Mouse (Mus musculus): ENCODE results near the gene Pskh1.

Gene Pskh1

DNA sequence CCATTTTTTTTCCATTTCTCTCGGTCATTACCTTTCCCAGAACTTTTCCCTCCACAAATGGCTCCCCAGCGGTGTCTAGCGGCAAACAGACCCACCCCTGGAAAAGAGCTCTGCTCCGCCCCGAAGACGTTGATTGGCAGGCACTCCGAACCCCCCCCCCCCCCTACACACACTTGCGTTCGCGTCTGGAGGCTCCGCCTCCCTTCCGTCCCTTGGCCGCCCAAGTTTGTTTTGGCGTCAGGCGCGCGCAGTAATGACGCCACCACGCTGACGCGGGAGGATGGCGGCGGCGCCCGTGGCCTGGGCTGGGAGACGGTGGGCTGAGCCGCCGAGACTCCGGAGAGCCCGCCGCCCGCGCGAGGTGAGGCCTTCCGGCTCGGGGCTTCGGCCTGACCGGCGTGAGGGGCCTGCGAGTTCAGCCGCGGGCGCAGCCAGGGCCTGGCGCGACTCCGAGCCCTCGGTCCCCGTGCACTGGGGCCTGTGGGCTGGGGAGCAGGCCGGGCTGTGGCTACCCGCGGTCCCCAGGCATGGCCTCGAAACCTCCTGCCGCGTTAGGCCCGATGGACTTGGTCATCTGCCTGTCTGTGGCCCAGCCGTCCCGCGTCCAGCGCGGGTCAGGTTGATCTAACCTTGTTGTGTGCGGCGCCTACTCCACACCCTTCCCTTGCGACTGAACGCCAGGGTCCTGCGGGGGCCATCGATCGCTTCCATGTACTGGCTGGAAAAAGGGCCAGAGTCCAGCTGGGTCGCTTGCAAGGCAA is at the start of gene Pskh1:
TSS of gene Pskh1 (plus strand) at position 262 of the 761 bp plus-strand sequence.
- DNase-seq (ENCODE audit: low spot score in 2 of 2), result peak; percentile 85 to 87

DNA sequence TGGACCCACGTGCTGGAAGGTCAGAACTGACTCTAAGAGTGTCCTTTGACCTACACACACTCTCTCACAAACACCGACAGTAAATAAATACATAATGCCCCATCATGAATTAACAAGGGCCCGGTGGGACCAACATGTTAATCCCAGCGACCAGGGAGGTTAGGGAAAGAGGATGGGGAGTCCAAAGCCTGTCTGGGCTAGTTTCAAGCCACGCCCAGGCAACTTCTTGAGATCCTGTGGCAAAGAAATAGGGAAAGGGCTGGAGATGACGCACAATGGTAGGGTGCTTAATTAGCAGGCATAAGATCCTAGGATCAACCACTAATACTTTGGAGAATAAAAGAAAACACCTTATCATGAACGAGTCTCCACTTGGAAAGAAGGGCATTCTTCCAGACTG is 49.6 kb upstream of the Pskh1 start:
- no peak for DNase-seq (ENCODE audit: low spot score in 2 of 2)

DNA sequence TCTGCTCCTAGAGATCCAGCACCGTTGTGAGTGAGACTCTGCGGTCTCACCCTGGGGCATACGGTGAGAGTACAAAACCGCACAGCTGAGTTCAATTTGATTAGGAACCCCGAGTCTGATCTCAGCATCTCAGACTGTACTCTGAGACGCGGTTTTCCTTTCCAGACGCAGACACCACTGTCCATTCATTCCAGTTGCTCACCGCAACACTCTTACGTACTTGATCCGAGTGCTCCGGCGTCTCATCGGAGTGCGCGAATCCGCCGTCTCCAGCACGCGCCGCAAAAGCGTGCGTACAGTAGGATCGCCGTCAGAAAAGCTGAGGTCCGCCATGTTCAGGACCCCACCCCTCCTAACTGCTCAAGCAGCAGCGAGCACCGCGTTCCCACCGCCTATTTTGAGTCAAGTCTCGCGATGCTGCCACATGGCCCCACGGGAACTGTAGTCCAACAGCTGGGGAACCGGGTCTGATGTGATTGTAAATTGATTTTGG is 48.5 kb upstream of the Pskh1 start:
- peak; percentile 85 to 87 for DNase-seq (ENCODE audit: low spot score in 2 of 2)

DNA sequence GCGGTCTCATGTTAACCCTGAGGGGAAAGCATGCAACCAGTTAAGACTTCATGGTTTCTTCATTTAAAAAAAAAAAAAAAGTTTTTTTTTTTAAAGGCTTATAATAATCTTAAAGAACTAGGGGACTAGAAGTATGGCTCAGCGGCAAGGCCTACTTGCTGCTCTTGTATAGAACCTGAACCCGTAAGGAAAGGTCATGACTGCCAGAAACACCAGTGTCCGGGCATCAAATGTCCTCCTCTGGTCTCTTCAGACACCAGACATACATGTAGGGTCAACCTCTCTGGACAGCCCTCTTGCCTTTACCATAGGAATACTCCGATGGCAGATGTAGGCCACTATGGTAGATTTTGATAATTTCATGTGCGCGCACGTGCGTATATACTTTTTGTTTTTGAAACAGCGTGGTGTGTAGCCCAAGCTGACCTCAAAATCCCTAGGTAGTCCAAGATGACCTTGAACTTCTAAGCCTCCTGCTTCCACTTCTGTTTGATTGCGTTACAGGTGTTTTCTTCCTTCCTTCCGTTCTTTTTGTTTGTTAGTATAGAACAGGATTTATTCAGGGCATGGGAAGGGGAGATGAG is 48.0 kb upstream of the Pskh1 start:
- DNase-seq (ENCODE audit: low spot score in 2 of 2), result no peak

DNA sequence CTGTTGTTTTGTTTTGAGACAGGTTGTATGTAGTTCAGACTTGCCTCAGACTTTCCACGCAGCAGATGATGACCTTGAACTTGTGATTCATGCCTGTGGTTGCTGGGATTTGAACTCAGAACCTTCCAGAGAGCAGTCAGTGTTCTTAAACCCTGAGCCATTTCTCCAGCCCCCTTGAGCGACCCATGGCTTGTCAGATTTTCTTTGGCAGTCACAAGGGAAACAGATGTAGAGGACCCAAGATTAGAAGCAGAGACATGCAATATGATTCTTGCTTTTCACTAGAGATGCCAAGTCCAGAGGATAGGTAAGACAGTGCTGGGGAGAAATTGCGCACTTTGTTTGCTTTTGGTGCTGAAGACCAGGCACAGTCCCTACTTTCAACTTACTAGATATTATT is 47.1 kb upstream of the Pskh1 start, which contains the start of gene Cenpt:
TSS of gene Cenpt (minus strand) at position 101 of the 400 bp plus-strand sequence.
- DNase-seq (ENCODE audit: low spot score in 2 of 2), result no peak

DNA sequence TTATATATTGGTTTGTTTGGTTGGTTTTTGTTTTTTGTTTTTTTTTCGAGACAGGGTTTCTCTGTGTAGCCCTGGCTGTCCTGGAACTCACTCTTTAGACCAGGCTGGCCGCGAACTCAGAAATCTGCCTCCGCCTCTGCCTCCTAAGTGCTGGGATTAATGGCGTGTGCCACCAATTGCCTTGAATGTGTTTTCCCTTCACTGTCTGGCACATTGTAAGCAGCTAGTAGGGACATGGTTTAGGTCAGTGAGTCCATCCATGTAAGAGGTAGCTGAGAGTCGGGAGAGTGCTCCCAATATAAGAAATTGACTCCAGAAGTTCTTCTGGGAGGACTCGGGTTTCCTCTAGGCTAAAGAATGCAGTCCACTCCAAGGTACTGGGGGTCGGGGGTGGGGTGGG is 45.9 kb upstream of the Pskh1 start:
- no peak for DNase-seq (ENCODE audit: low spot score in 2 of 2)

DNA sequence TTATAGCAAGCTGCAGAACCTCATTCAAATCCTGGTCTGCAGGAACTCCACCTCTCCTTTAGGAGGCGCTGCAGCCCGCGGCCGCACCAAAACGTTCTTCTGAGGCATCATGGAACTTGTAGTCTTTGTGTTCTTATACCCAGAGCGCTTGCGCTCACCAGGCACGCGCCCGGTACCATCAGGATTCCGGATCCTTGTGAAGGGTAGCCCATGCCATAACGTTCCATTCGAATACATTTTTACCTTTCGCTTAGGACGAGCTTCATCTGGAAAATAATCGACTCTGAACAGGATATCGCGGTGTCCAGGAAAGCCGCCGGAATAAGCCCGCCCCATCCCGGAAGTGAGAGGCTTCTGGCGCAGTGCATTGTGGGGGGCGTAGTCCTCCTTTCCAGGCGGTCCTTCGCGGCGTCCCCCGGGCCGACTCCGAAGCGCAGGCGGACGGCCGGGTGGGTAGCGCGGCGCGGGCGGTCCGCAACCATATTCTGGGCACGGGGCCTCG is 45.5 kb upstream of the Pskh1 start, which contains the start of gene Thap11:
TSS of gene Thap11 (plus strand) at position 418 of the 502 bp plus-strand sequence.
- DNase-seq (ENCODE audit: low spot score in 2 of 2), result peak; percentile 84 to 88

DNA sequence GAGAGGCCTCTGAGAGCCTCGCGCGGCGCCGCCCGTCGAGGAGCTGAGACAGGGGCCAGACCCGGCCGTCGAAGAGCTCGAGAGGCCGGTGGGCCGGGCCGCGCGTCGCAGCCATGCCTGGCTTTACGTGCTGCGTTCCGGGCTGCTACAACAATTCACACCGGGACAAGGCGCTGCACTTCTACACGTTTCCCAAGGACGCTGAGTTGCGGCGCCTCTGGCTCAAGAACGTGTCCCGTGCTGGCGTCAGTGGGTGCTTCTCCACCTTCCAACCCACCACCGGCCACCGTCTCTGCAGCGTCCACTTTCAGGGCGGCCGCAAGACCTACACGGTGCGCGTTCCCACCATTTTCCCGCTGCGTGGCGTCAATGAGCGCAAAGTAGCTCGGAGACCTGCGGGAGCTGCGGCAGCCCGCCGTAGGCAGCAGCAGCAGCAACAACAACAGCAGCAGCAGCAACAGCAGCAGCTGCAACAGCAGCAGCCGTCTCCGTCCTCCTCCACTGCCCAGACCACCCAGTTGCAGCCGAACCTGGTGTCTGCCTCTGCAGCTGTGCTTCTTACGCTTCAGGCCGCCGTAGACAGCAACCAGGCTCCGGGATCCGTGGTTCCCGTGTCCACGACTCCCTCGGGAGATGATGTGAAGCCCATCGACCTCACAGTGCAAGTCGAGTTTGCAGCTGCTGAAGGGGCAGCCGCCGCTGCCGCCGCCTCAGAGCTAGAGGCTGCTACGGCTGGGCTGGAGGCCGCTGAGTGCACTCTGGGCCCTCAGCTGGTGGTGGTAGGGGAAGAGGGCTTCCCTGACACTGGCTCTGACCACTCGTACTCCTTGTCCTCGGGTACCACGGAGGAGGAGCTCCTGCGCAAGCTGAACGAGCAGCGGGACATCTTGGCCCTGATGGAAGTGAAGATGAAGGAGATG is 44.7 kb upstream of the Pskh1 start:
- DNase-seq (ENCODE audit: low spot score in 2 of 2), result peak; percentile 44 to 49

DNA sequence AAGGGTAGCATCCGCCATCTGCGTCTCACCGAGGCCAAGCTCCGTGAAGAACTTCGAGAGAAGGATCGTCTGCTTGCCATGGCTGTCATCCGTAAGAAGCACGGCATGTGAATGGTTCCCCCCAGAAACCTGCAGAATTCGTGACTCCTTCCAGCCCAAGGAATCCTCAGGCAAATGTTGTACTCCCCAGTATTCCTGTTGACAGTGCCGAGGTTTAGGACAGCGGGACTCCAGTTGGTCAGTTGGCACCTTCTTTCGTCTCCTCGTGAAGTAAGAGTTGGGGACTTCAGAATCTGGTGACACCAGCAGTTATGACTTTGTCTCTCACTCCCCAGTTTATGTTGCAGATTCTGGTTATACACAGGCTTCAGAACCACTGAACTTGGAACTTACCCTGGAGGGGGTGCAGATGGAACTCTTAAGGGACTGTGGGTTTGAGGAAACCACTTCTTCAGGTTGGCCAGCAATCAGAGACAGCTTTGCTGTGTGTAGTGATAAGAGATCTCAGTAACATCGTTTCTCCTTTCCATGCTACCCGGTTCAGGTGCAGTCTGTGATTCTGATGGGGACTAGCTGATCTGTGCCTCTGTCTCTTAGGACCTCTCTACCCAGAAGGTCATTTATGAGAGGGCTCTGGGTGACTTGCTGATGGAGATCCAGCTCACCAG is 43.9 kb upstream of the Pskh1 start:
- DNase-seq (ENCODE audit: low spot score in 2 of 2), result no peak

DNA sequence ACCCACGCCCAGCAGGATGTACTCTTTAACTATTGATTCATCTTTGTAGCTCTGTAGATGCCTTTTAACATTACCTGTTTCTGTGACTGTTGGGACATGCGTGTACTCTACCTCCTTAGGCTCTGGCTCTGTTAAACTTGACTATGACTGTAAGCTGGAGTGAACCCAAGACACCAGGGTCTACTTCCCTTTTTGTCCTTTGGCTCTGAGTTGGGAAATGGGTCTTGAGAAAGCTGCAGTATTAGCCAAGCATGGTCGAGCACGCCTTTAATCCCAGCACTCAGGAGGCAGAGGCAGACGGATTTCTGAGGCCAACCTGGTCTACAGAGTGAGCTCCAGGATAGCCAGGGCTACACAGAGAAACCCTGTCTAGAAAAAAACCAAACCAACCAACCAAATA is 41.7 kb upstream of the Pskh1 start:
- no peak for DNase-seq (ENCODE audit: low spot score in 2 of 2)

DNA sequence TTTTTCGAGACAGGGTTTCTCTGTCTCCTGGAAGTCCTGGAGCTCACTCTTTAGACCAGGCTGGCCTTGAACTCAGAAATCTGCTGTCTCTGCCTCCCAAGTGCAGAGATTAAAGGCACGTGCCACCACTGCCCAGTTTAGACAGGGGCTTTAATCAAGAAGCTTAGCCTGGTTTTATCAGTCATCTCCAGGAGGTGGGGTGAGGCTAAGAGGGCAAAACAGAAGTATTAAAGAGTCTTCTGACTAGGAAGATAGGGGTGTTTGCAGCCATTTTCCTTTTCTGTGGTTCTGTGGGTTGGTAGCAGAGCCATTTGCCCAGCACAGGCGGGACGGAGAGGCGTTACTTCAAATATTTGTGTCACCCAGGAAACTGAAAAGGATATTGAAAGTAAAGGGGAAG is 40.9 kb upstream of the Pskh1 start:
- DNase-seq (ENCODE audit: low spot score in 2 of 2), result no peak

DNA sequence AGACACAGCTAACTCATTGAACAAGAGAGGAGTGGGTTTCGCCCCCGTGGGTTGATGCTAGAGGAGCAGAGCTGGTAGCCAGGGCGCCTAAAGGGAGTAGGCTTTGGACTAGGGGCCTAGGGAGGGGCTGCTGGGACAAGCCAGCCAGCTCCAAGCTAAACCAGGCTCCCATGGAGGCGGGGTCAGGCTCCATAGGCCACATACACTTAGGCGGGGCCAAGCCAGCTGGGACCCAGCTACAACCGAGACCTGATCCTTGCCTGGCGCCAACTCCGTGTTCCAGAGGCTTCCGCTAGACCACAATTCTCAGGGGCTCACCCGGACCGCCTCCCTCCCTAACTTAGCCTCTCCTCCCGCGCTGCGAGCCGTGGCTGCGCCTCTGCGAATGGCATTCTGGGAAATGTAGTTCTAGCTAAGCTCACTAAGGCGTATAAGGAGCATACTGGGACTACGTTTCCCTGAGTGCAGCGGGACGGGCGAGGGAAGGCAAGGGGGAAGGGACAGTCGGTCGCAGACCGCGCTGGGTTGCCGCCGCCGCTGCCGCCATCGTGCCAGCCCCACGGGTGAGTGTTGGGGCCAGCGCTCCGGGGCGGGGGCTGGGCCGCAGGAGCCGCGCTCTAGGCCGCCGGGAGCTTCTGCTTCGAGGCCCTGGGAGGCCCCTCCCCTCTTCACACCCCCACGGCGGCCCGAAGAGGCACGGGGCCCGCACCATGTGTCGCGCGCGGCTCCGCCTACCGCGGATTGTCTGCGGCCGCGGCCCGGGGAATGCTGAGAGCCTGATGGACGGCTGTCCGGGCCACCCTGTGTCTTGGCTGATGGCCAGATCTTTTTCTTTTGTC is 39.9 kb upstream of the Pskh1 start, which contains the start of gene Nutf2:
TSS of gene Nutf2 (plus strand) at position 438 of the 839 bp plus-strand sequence.
- DNase-seq (ENCODE audit: low spot score in 2 of 2), result peak; percentile 93 to 95

DNA sequence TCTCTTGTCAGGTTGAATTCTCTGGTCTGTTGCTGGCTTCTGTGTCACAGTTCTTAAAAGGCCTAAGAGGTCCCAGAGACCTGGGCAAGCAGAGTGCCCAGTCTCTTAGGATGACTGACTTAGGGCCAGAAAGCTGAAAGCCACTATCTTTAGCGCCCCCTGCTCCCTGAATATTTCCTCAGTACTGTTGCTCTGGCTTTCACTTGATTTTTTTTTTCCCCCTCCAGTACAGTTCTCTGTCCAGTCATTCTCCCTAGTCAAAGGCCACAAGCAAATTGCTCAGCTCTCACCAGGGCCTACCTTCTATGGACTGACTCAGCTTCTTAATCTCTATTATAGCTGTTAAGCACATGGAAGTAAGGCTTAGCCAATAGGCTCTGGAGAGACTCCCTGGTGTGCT is 38.3 kb upstream of the Pskh1 start:
- no peak for DNase-seq (ENCODE audit: low spot score in 2 of 2)

DNA sequence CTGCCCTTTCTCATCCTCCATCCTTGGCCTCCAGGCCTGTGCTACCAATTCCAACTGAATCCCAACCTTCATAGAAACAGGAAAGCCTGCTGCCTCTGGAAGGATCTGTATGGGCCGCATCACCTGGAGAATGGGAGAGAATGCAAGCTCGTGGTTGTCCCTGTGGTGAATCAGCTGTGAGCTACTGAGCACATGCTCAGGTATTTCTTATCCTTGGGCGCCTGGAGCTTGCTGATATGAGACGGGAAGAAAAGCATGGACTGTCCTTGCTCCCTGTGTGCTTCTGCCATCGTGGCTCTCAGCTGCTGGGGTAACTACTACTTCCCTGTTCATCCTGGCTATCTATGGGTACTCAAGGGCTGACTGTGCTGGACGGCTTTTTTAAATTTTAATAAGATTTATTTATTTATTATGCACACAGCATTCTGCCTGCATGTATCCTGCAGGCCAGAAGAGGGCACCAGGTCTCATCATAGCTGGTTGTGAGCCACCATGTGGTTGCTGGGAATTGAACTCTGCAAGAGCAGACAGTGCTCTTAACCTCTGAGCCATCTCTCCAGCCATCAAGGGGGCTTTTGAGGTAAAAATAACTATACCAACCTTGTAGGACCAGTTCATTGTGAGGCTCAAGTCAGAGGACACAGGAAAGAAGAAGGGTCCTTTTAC is 33.7 kb upstream of the Pskh1 start:
- DNase-seq (ENCODE audit: low spot score in 2 of 2), result no peak

DNA sequence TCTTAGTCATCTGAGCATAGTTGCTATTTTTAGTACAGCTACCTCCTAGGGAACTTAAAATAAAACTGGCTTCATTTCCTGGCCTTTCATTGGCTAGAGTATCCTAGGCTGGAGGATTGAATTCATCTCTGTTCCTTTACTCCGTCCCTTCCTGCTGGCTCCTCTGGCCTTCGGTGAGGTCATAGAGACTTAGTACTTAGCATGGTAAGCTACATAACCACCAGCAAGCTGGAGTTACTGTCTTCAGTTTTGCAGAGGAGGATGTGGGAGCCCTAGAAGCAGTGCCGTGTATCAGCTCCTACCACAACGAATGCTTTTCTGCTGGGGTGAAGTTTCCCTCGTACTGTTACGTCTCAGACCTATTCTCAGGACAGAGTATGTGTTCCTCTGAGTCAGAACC is 25.9 kb upstream of the Pskh1 start:
- no peak for DNase-seq (ENCODE audit: low spot score in 2 of 2)

DNA sequence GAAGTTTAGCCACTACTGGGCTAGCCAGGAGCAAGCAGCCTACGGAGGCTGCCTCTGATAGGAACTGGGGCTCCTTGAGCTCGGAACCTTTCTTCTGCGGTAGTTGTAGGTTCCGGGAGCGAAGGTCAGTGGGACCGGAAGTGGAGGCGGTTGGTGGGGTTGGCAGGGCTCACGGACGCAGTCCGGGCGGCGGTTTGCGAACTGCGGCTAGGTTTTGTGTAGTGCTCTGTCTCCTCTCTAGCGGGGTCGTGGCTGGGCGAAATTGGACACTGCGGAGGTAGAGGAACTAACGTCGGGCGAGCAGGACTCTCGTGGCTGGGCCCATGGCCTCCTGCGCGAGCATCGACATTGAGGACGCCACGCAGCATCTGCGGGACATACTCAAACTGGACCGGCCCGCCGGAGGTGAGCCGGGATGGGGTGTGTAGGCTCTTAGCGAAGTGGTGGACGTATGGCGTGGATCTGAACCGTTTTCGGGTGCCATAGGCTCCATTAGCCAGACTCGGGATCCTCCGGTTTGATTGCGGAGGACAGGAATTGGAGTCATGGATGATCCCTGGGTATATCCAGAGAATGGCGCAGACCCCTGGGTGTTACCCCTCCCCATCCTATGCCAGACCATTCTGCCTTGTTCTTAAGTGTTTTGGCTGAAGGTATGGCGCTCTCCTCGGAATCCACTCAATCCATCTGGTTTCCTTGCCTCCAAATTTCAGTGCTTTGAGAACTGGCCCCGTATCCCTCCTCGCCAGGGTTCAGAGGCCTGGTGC is 19.3 kb upstream of the Pskh1 start, which contains the start of gene Edc4:
TSS of gene Edc4 (plus strand) at position 128 of the 767 bp plus-strand sequence.
- DNase-seq (ENCODE audit: low spot score in 2 of 2), result peak; percentile 58 to 67

DNA sequence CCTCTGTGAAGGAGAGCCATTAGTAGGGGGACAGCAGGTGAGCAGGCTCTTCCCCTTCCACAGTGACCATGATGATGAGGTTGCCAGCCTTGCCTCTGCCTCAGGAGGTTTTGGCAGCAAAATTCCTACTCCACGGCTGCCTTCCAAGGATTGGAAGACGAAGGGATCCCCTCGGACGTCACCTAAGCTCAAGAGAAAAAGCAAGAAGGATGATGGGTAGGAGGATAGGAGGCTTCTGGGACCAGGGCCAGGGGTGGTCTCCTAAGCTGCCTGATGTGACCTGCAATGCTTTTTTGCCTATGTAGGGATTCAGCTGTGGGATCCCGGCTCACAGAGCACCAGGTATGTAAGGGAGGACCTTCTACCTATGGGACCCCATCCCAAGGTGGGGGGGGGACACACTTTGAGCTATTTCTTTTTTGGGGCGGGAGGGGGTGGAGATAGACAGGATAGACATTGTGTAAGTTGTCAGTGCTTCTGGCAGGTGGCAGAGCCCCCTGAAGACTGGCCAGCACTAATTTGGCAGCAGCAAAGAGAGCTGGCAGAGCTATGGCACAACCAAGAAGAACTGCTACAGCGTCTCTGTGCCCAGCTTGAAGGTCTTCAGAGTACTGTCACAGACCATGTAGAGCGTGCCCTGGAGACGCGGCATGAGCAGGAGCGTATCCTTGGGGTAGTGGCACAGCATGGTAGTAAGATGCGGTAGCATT is 10.3 kb upstream of the Pskh1 start:
- DNase-seq (ENCODE audit: low spot score in 2 of 2), result no peak

DNA sequence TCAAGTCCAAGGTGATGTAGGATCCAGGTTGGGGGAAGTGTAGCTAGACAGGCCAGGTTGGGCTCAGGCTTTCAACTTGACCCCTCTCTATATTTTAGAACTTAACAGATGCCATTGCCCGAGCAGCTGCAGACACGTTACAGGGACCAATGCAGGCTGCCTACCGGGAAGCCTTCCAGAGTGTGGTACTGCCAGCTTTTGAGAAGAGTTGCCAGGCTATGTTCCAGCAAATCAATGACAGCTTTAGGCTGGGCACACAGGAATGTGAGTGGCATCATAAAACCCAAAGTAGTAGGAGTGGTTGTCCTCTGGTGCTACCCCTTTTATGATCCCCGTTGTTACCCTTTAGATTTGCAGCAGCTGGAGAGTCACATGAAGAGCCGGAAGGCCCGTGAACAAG is 9.4 kb upstream of the Pskh1 start:
- peak; percentile 38 to 39 for DNase-seq (ENCODE audit: low spot score in 2 of 2)

Measured in right cerebral cortex, postnatal 36 days (tissue).